Mouse (Mus musculus) erythroblast, embryonic 14.5 days (primary cell): ENCODE results near the gene Ankrd35. TPM values are rescaled to one million over a fixed set of nuclear protein-coding genes. Genes with fewer than 3 reads are reported as not detected.
"Not testable (repeated sequence)": the region's sequence is repeated elsewhere in the genome, so short reads cannot be mapped to it uniquely, and the experiment has no call there.

ENCODE experiments used
- H3K27me3 ChIP-seq: 2 replicates; pipeline ENCODE4 v1.6.1; 2012; ENCODE audit warnings: inconsistent platforms; ENCODE audit not compliant: control insufficient read depth
- H3K36me3 ChIP-seq: 2 replicates; pipeline ENCODE4 v1.6.1; 2012; ENCODE audit warnings: mild to moderate bottlenecking, inconsistent platforms; ENCODE audit not compliant: control insufficient read depth
- H3K4me1 ChIP-seq: 2 replicates; pipeline ENCODE4 v1.6.1; 2012; ENCODE audit warnings: inconsistent platforms; ENCODE audit not compliant: control insufficient read depth
- H3K4me3 ChIP-seq: replicated peaks from 2 replicates; pipeline ENCODE3; 2012; ENCODE audit warnings: moderate library complexity, mild to moderate bottlenecking, inconsistent platforms
- H3K9me3 ChIP-seq: 2 replicates; pipeline ENCODE4 v1.6.1; 2012; ENCODE audit warnings: low read length, inconsistent platforms, mixed read lengths; ENCODE audit not compliant: control insufficient read depth
- GATA1 ChIP-seq: IDR thresholded peaks from 2 replicates; pipeline ENCODE4 v1.6.1; 2012; ENCODE audit warnings: low read length, inconsistent platforms, mixed read lengths
- TAL1 ChIP-seq: IDR thresholded peaks from 3 replicates; pipeline ENCODE4 v1.6.1; 2012; ENCODE audit warnings: low read length, inconsistent platforms, mixed read lengths
- polyA plus RNA-seq: library from polyadenylated mRNA; stranded (reverse); fragments of >175 nt; gene quantifications from 2 replicates; pipeline ENCODE4 v1.2.3, GENCODE M21; 2012

Gene Ankrd35
- polyA plus RNA-seq, 1 experiment, result not detected

DNA sequence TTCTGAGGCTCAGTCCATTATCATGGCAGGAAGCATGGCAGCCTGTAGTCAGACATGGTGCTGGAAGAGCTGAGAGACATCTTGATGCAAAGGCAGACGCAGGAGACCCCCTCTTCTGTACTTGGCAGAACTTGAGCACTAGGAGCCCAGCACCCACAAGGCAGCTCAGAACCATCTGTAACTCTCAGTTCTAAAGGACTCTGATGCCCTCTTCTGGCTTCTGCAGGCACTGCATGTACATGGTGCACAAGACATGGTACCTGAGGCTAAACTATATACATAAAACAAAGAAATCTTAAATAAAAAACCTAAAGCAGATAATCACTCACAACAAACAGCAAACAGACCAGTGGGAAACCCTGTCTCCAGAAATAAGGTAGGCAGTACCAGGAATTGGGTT, 30.7 kb upstream of the Ankrd35 start:
- no peaks in the 10 kb centered on the region for H3K27me3 ChIP-seq
- no peaks in the 10 kb centered on the region for H3K9me3 ChIP-seq
- H3K4me1 ChIP-seq, result peaks cover 31% of the 10 kb centered on the region
- H3K4me3 ChIP-seq, result no peak overlapping the region
- no peak for TF ChIP-seq GATA1
- TF ChIP-seq TAL1, result no peak
- peaks cover 43% of the 10 kb centered on the region for H3K36me3 ChIP-seq

DNA sequence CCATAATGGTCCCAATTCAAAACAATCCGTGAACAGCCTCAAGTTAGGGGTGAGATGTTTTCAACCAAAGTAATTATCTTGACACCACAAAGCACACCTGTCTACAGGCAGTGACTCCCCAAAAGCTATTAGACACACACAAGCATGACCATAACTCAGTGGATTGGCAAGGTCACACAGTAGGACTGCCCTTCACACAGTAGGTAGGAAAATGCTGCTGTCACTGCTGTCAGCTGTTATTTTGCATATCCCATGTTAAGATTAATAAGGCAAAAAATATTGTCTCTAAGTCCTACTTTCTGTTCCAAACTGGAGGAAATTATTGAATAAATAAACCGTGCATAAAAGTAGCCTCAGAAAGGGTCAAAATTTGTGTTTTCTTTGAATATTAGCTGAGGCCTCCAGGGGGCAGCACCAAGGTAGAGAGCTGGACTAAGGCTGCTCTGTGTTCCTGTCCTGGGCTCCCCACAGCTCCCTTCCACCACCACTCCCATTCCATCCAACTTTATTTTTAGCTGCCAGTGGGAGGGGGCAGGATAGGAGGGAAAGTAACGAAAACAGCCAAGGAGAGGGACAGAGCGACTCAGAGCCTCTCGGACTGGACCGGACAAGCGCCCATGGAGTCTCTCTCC, 24.8 kb upstream of the Ankrd35 start, which contains the start of gene Itga10:
Gene Itga10 (plus strand): TSS at position 567 of the 632 bp plus-strand sequence.
- no peak within 1 kb of the TSS for H3K4me3 ChIP-seq
- H3K27me3 ChIP-seq, result no peaks in the 10 kb centered on the region
- TF ChIP-seq GATA1 (no peak), TAL1 (no peak)

DNA sequence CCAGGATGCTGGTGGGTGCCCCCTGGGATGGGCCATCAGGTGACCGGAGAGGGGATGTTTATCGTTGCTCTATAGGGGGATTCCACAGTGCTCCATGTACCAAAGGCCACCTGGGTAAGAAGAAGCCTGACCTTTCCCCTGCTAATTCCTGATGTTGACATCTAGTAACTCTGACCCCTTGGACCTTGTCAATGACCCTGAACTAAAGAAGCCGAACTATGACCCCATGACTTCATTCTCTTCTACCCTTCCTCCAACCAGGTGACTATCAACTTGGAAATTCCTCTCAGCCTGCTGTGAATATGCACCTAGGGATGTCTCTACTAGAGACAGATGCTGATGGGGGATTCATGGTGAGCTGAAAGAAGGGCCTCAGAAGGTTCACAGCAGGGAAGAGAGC, 22.6 kb upstream of the Ankrd35 start:
- TF ChIP-seq GATA1, result no peak
- TF ChIP-seq TAL1, result no peak
- no peaks in the 10 kb centered on the region for H3K27me3 ChIP-seq
- no peaks in the 10 kb centered on the region for H3K4me1 ChIP-seq
- peaks cover 19% of the 10 kb centered on the region for H3K36me3 ChIP-seq
- no peak overlapping the region for H3K4me3 ChIP-seq
- H3K9me3 ChIP-seq, result no peaks in the 10 kb centered on the region

More for the DNA sequence above, 24.8 kb upstream of the Ankrd35 start, which contains the start of gene Itga10:
- Histone ChIP-seq H3K4me1 (peaks cover under 1% of the 10 kb centered on the region; the same call in 1 of the 2 replicates), H3K9me3 (no peaks in the 10 kb centered on the region), H3K36me3 (peaks cover 23% of the 10 kb centered on the region)

DNA sequence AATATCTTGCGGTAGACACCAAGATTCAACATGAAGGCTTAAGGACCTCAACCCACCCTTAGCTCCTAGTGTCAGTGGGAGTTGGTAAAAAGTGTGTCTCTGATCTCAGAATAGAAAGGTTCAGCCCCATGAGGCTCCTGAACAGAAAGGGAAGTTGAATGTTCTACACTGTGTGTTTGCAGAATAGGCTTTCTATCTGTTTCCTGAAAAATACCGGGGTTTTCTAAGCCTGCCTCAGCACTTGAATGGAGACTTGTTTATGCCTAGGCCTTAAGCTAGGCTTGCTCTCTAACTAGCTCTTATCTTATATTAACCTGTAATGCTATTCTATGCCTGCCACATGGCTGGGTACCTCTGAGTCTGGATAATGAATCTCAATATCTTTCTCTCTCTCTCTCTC, 9.0 kb upstream of the Ankrd35 start:
- Histone ChIP-seq H3K36me3 (no peaks in the 10 kb centered on the region), H3K27me3 (0 out of 2 replicates have a peak, but pooled peaks cover 2% of the 10 kb centered on the region), H3K9me3 (no peaks in the 10 kb centered on the region), H3K4me1 (peaks cover 5% of the 10 kb centered on the region), H3K4me3 (no peak overlapping the region)
- TF ChIP-seq GATA1, result no peak
- no peak for TF ChIP-seq TAL1

DNA sequence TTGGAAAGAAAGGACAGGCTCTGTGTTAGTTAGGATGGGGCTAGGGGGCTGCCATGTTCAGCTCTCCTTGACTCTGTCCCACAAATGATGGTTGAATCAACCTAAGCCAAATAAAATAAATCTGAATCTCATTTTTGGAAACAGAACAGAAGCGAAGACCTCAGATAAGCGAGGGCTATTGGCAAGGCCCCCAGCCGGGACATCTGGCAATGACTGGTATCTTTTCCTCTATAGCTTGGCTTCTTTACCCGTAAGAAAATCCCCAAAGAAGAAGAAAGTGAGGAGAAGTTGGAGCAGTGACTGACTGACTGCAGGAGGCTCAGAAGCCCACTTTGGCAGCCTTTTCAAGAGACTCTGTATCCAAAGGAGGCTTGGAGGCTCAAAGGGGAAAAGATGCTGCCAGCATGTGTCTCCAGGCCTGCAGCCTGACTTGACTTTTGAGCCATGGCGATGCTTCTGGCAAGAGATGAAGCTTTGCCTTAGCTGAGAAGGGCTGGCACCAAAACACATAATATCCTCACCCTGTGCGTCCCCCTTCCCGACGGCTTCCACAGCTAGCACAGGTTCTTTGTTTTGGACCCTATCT, 7.1 kb upstream of the Ankrd35 start:
- TF ChIP-seq GATA1 (no peak), TAL1 (no peak)
- Histone ChIP-seq H3K36me3 (no peaks in the 10 kb centered on the region), H3K4me1 (peaks cover 5% of the 10 kb centered on the region), H3K9me3 (no peaks in the 10 kb centered on the region), H3K4me3 (no peak overlapping the region), H3K27me3 (0 out of 2 replicates have a peak, but pooled peaks cover 2% of the 10 kb centered on the region)

DNA sequence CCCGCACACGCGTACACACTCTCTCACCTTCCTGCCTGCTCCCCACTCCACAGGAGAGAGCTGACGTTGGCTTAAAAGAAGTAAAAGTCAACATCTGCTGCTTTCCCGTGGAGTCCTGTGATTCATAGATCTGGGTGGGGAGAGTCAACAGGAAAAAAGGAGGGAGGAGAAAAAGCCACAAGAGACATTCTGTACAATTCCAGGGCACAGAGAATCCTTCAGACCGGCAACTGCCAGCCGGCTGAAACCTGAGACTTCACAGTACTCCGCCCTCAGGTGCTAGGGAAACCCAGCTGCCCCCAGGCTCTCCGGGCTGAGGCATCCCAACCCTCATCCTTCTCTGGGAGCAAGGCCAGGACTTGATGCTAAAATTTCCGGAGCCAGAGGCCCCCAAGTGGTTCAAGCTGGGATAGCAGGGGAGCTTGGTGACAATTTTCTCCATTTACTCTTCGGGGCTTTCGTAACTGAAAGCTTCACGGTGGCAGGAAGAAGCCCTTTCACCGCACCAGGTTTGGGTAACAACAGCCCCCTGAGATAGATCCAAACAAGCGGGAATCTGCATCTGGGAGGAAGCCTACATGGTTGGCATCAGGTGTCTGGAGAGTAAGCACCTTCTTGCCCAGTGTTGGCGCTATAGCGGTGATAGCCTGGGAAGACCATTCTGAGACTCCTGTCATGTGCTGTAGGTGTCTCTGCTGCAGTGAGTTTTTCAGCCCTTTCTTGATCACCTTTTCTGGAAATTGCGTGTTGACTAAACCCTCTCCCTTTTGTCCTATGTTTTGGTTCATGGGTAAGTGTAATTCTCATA, 6.3 kb upstream of the Ankrd35 start:
- H3K27me3 ChIP-seq, result 0 out of 2 replicates have a peak, but pooled peaks cover 2% of the 10 kb centered on the region
- H3K4me3 ChIP-seq, result no peak overlapping the region
- H3K9me3 ChIP-seq, result no peaks in the 10 kb centered on the region
- no peak for TF ChIP-seq GATA1
- no peak for TF ChIP-seq TAL1
- no peaks in the 10 kb centered on the region for H3K36me3 ChIP-seq
- H3K4me1 ChIP-seq, result peaks cover 5% of the 10 kb centered on the region

DNA sequence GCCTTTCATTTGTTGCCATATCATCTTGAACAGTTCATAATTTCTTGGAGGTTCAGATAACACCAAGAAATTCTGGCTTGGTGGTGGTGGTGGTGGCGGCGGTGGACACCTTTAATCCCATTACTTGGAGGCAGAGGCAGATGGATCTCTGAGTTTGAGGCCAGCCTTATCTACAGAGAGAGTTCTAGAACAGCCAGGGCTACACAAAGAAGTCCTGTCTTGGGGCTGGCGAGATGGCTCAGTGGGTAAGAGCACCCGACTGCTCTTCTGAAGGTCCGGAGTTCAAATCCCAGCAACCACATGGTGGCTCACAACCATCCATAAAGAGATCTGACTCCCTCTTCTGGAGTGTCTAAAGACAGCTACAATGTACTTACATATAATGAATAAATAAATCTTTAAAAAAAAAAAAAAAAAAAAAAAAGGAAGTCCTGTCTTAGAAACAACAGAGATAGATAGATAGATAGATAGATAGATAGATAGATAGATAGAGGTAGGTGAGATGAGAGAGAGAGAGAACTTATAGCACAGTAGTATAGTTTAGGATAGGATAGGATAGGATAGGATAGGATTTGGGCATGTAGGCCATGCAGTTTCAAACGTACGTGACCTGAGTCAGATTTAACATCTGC, 4.1 kb upstream of the Ankrd35 start:
- Histone ChIP-seq H3K27me3 (peaks cover 18% of the 10 kb centered on the region), H3K4me1 (peaks cover 17% of the 10 kb centered on the region)
- H3K9me3 ChIP-seq, H3K4me3 ChIP-seq, H3K36me3 ChIP-seq: not testable (repeated sequence)

DNA sequence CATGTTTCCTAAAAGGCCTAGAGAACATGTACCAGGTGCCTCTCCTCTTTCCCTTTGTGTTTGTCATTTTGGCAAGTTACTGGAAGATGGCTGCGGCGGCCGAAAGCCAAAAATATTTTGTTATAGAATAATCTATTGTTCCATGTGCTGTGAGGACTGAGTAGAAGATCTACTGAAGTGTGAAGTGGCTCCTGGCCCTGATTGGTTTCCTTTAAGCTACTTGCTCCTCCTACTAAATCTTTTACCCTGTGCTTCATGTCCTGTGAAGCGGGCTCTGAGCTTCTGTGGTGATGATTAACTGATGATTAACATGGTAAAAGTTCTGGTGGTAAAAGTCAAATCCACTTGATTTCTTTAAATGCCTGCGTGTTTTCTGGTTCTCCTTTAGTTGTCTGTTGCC, 3.0 kb upstream of the Ankrd35 start:
- peaks cover 27% of the 10 kb centered on the region for H3K27me3 ChIP-seq
- no peaks in the 10 kb centered on the region for H3K36me3 ChIP-seq
- H3K4me1 ChIP-seq, result peaks cover 17% of the 10 kb centered on the region
- TF ChIP-seq TAL1 (no peak), GATA1 (no peak)
- no peak overlapping the region for H3K4me3 ChIP-seq
- H3K9me3 ChIP-seq, result no peaks in the 10 kb centered on the region

DNA sequence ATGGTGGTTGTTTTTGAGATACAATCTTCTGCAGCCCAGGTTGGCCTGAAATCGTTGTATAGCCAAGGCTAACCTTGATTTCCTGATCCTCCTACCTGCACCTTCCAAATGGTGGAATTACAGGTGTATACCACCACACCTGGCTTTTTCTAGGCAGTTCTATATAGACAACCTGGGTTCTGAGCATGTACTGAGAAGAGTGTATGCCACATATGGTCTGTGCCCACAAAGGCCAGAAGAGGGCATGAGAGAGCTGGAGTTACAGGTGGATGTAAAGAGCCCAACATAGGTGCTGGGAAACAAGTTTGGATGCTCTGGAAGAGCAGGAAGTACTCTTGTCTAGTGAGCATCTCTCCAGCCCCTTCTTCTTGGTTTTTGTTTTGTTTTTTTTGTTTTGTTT, 2.6 kb upstream of the Ankrd35 start:
- TF ChIP-seq GATA1, result no peak
- TF ChIP-seq TAL1, result no peak
- no peaks in the 10 kb centered on the region for H3K36me3 ChIP-seq
- H3K4me1 ChIP-seq, result peaks cover 17% of the 10 kb centered on the region
- no peak overlapping the region for H3K4me3 ChIP-seq
- H3K27me3 ChIP-seq, result peaks cover 31% of the 10 kb centered on the region
- H3K9me3 ChIP-seq, result no peaks in the 10 kb centered on the region
